ENCODE assay signal across 8 mouse cellular contexts in the genomic region with DNA sequence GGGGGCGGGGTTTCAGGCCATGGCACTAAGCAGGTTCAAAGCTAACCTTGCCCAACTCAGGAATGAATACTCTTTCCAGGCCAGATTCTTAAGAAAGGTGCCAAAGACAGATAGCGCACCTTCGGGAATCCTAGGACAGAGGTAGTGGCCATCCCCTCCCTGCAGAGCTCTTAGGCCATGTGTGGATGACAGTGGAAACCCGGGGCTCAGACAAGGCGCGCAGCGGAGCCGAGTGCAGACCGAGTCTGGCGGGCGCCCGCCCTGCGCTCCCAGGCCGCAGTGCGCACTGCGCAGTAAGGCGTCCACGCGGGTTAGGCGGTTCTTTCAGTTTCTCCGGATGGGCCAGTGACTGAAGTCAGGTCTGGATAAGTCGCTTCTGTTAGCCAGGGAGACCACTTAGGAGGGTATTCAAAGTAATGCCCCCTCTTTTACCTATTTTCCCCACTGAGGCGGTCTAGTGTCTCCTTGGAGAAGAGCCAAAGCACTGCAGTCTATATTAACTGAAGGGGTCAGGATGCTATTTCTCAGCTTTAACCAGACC. TPM values are rescaled to one million over a fixed set of nuclear protein-coding genes. Genes with fewer than 3 reads are reported as not detected.
A peak's percentile ranks its signal among the peaks of the same experiment; 100 is the strongest.
DNase-seq lines count a peak whose midpoint lies in the region; ATAC-seq and TF ChIP-seq lines count a peak whose summit lies in the region.

No protein-coding gene starts in this region.

- TF ChIP-seq POLR2A in cerebellum, adult 2 months (IDR thresholded peaks at IDR 0.05; ENCODE audit: borderline replicate concordance, insufficient read depth, low read length): no peak

- 0 out of 2 replicates have a peak, but pooled peaks have one; percentile 45 for ATAC-seq in liver, embryonic 11.5 days (replicated peaks; ENCODE audit: low FRiP score)
- no peak for ATAC-seq in embryonic facial prominence, embryonic 15.5 days (ENCODE audit: insufficient number of reproducible peaks, low FRiP score, low TSS enrichment, low read depth)
- peak; percentile 26; the same call in 1 of the 2 replicates for ATAC-seq in limb, embryonic 13.5 days (ENCODE audit: low FRiP score, low read depth)

- no peak overlapping the region for H3K9ac ChIP-seq in liver, embryonic 11.5 days (ENCODE audit: low read depth, low read length)
- no peak overlapping the region for H3K9ac ChIP-seq in embryonic facial prominence, embryonic 15.5 days
- no peak overlapping the region for H3K9ac ChIP-seq in limb, embryonic 13.5 days

- H3K9me3 ChIP-seq in liver, embryonic 11.5 days (ENCODE audit: control insufficient read depth, low read length): no peaks in the 10 kb centered on the region
- H3K9me3 ChIP-seq in embryonic facial prominence, embryonic 15.5 days (replicated peaks): no peaks in the 10 kb centered on the region
- no peaks in the 10 kb centered on the region for H3K9me3 ChIP-seq in limb, embryonic 13.5 days

- TF ChIP-seq CTCF in cerebellum, adult 2 months (IDR thresholded peaks at IDR 0.05; ENCODE audit: borderline replicate concordance, insufficient read depth, low read depth, low read length): no peak

- 25% methylated on average over 23 of the region's 23 CpGs for WGBS in liver, embryonic 11.5 days
- WGBS in cerebellum, adult 2 months: 23% methylated on average over 23 of the region's 23 CpGs
- 16% methylated on average over 23 of the region's 23 CpGs for WGBS in embryonic facial prominence, embryonic 15.5 days
- WGBS in limb, embryonic 13.5 days: 28% methylated on average over 22 of the region's 23 CpGs

- H3K36me3 ChIP-seq in liver, embryonic 11.5 days (ENCODE audit: control insufficient read depth, insufficient read depth, low read length): no peaks in the 10 kb centered on the region
- H3K36me3 ChIP-seq in embryonic facial prominence, embryonic 15.5 days: no peaks in the 10 kb centered on the region
- no peaks in the 10 kb centered on the region for H3K36me3 ChIP-seq in limb, embryonic 13.5 days

- H3K4me1 ChIP-seq in liver, embryonic 11.5 days (replicated peaks; ENCODE audit: control insufficient read depth, insufficient read depth, low read length): no peaks in the 10 kb centered on the region
- no peaks in the 10 kb centered on the region; the same call in 1 of the 2 replicates for H3K4me1 ChIP-seq in cerebellum, adult 2 months (ENCODE audit: control insufficient read depth, insufficient read depth, low read length)
- H3K4me1 ChIP-seq in embryonic facial prominence, embryonic 15.5 days: peaks cover 17% of the 10 kb centered on the region
- peaks cover 15% of the 10 kb centered on the region for H3K4me1 ChIP-seq in limb, embryonic 13.5 days

- peaks cover 38% of the 10 kb centered on the region for H3K27me3 ChIP-seq in liver, embryonic 11.5 days (replicated peaks; ENCODE audit: control insufficient read depth, insufficient read depth, low read length)
- no peaks in the 10 kb centered on the region for H3K27me3 ChIP-seq in cerebellum, adult 2 months (ENCODE audit: control insufficient read depth, insufficient read depth, low read length)
- peaks cover 14% of the 10 kb centered on the region for H3K27me3 ChIP-seq in embryonic facial prominence, embryonic 15.5 days
- H3K27me3 ChIP-seq in limb, embryonic 13.5 days: peaks cover 36% of the 10 kb centered on the region

- H3K4me3 ChIP-seq in liver, embryonic 11.5 days (ENCODE audit: low read depth, low read length): peak overlapping the region; percentile 21
- H3K4me3 ChIP-seq in cerebellum, adult 2 months (replicated peaks; ENCODE audit: insufficient read depth, low read depth, low read length): peak overlapping the region; percentile 55
- H3K4me3 ChIP-seq in embryonic facial prominence, embryonic 15.5 days (replicated peaks): peak overlapping the region; percentile 28
- H3K4me3 ChIP-seq in limb, embryonic 13.5 days: peak overlapping the region; percentile 45

- peak overlapping the region; percentile 50 for H3K4me2 ChIP-seq in liver, embryonic 11.5 days
- H3K4me2 ChIP-seq in embryonic facial prominence, embryonic 15.5 days (replicated peaks): peak overlapping the region; percentile 78
- H3K4me2 ChIP-seq in limb, embryonic 13.5 days (replicated peaks): peak overlapping the region; percentile 78

- no peak overlapping the region for H3K27ac ChIP-seq in liver, embryonic 11.5 days (ENCODE audit: low read depth, low read length)
- H3K27ac ChIP-seq in cerebellum, adult 2 months (ENCODE audit: insufficient read depth, low read length): peak overlapping the region; percentile 66; the same call in 1 of the 2 replicates
- H3K27ac ChIP-seq in embryonic facial prominence, embryonic 15.5 days (replicated peaks): no peak overlapping the region
- no peak overlapping the region for H3K27ac ChIP-seq in limb, embryonic 13.5 days

- DNase-seq in liver, embryonic 11.5 days (ENCODE audit: low spot score): no peak
- no peak for DNase-seq in liver
- peak; percentile 59 to 64 for DNase-seq in cerebellum, adult 2 months
- no peak for DNase-seq in c-Kit-positive CD71-positive TER-119-positive erythroid progenitor cells, embryonic 14.5 days (ENCODE audit: low spot score)
- DNase-seq in thymus, postnatal 14 days: no peak
- DNase-seq in gastrocnemius, postnatal 25 days: no peak

RNA-seq across cellular contexts. Expression of a gene that starts 1.6 kb away (rescaled TPM):
- polyA plus RNA-seq in liver, embryonic 11.5 days (2014; fragmentation: Nextera tagmentation; extraction: Ambion mirVana): 4.4 and 5.9 TPM in 2 replicates
- polyA plus RNA-seq in cerebellum, adult 2 months (2012; rRNA removed): 510 and 543 TPM in 2 replicates
- 3.9 TPM in 2 replicates for polyA plus RNA-seq in embryonic facial prominence, embryonic 15.5 days (2015; fragmentation: Nextera tagmentation; extraction: Ambion mirVana)
- polyA plus RNA-seq in limb, embryonic 13.5 days (2015; fragmentation: Nextera tagmentation; extraction: Ambion mirVana): 1.8 and 2.4 TPM in 2 replicates
- total RNA-seq in gastrocnemius, postnatal 25 days (2021): under 1 TPM in 1 of 2 experiments, not detected in 1; 0.13 TPM

RNA-seq across cellular contexts. Expression of a gene that starts 17.9 kb away (rescaled TPM):
- 0.16 and 0.23 TPM in 2 replicates for polyA plus RNA-seq in liver, embryonic 11.5 days (2014; fragmentation: Nextera tagmentation; extraction: Ambion mirVana)
- polyA plus RNA-seq in cerebellum, adult 2 months (2012; rRNA removed): 0.11 and 0.13 TPM in 2 replicates
- polyA plus RNA-seq in embryonic facial prominence, embryonic 15.5 days (2015; fragmentation: Nextera tagmentation; extraction: Ambion mirVana): 0.57 and 0.59 TPM in 2 replicates
- polyA plus RNA-seq in limb, embryonic 13.5 days (2015; fragmentation: Nextera tagmentation; extraction: Ambion mirVana): 0.39 and 0.49 TPM in 2 replicates
- not detected for total RNA-seq in gastrocnemius, postnatal 25 days (2021)

Comparison
In these comparisons a context has a peak if more than half of its experiments do, and no peak if none do; other contexts are left out.
1. DNase-seq: peak in cerebellum, adult 2 months (2 of 2); none in liver, embryonic 11.5 days (single experiment), liver (single experiment), c-Kit-positive CD71-positive TER-119-positive erythroid progenitor cells, embryonic 14.5 days (single experiment), thymus, postnatal 14 days (single experiment) and gastrocnemius, postnatal 25 days (single experiment).
2. RNA of a gene that starts 1.6 kb away (polyA plus RNA-seq): 510 to 543 TPM in cerebellum, adult 2 months; 4.4 to 5.9 TPM in liver, embryonic 11.5 days, 3.9 TPM in embryonic facial prominence, embryonic 15.5 days and 1.8 to 2.4 TPM in limb, embryonic 13.5 days; every median in the first group is over 10 times any median in the second.
3. Peak in every context shown above with its lines, with median percentiles within 50 percentile points of each other: H3K4me2 ChIP-seq and H3K4me3 ChIP-seq.